Mouse (Mus musculus) lung, adult 2 months (tissue): ENCODE data around the gene Calhm1. TPM values are rescaled to one million over a fixed set of nuclear protein-coding genes. Genes with fewer than 3 reads are reported as not detected.

ENCODE experiments used
- DNase-seq: peaks from one replicate; pipeline ENCODE4 v3.0.0; 2022
- H3K4me1 ChIP-seq: fragments of 200-500 bp; 2 replicates; pipeline ENCODE4 v1.6.1; 2011; ENCODE audit warnings: low read length; ENCODE audit not compliant: control insufficient read depth, insufficient read depth
- H3K4me3 ChIP-seq: fragments of 200-500 bp; replicated peaks from 2 replicates; pipeline ENCODE3; 2011; ENCODE audit warnings: low read depth, mild to moderate bottlenecking, control low read depth, low read length; ENCODE audit errors: extremely low read depth
- CTCF ChIP-seq: fragments of 200-500 bp; IDR thresholded peaks from 2 replicates; pipeline ENCODE4 v1.5.1; 2011; ENCODE audit warnings: mild to moderate bottlenecking, low read length, control low read depth; ENCODE audit not compliant: insufficient read depth
- POLR2A ChIP-seq: fragments of 200-500 bp; IDR thresholded peaks from 2 replicates; pipeline ENCODE4 v1.6.1; 2011; ENCODE audit warnings: low read depth, mild to moderate bottlenecking, control low read depth, low read length, borderline replicate concordance; ENCODE audit errors: extremely low read depth
- WGBS: fragments of 180-500 bp; shearing (Covaris S2); methylation state at CpG from one replicate; pipeline ENCODE4 v1.1.7; 2018; 5-methylcytosine and 5-hydroxymethylcytosine counted together
- polyA plus RNA-seq: library from polyadenylated mRNA; depleted of rRNA; stranded (reverse); fragments of >200 nt; gene quantifications from 2 replicates; pipeline ENCODE4 v1.2.3, GENCODE M21; 2012

Gene Calhm1
- polyA plus RNA-seq, 1 experiment = not detected

- WGBS = 28% methylated on average over 10 of the region's 10 CpGs
- TF ChIP-seq CTCF (peak; percentile 40; the same call in 1 of the 2 replicates), POLR2A (no peak)
- Histone ChIP-seq H3K4me1 (no peaks in the 10 kb centered on the region; the same call in 1 of the 2 replicates), H3K4me3 (no peak overlapping the region)
- DNase-seq = no peak
Measured at GRCm38 (mm10) chr19:47178001-47178400, 33.9 kb upstream of the Calhm1 start.

GRCm38 (mm10) chr19:47176916-47177505 lies 33.0 kb upstream of the Calhm1 start:
- no peak for TF ChIP-seq CTCF
- TF ChIP-seq POLR2A = no peak
- no peak for DNase-seq
- Histone ChIP-seq H3K4me3 (no peak overlapping the region), H3K4me1 (no peaks in the 10 kb centered on the region; the same call in 1 of the 2 replicates)
- 82% methylated on average over 2 of the region's 2 CpGs for WGBS

GRCm38 (mm10) chr19:47175472-47175871 lies 31.4 kb upstream of the Calhm1 start:
- no peak for TF ChIP-seq POLR2A
- no peak for TF ChIP-seq CTCF
- WGBS = 51% methylated on average over 2 of the region's 2 CpGs

GRCm38 (mm10) chr19:47174515-47174914 lies 30.5 kb upstream of the Calhm1 start:
- DNase-seq = no peak

More at GRCm38 (mm10) chr19:47175472-47175871, 31.4 kb upstream of the Calhm1 start:
- Histone ChIP-seq H3K4me3 (no peak overlapping the region), H3K4me1 (no peaks in the 10 kb centered on the region; the same call in 1 of the 2 replicates)
- DNase-seq = no peak

GRCm38 (mm10) chr19:47168793-47169412 lies 24.8 kb upstream of the Calhm1 start:
- WGBS = 13% methylated on average over 11 of the region's 11 CpGs
- peak; percentile 82 for DNase-seq
- no peaks in the 10 kb centered on the region for H3K4me1 ChIP-seq
- no peak overlapping the region for H3K4me3 ChIP-seq
- TF ChIP-seq POLR2A = no peak
- peak; percentile 87 for TF ChIP-seq CTCF

More at GRCm38 (mm10) chr19:47174515-47174914, 30.5 kb upstream of the Calhm1 start:
- WGBS = 48% methylated on average over 3 of the region's 3 CpGs
- TF ChIP-seq POLR2A = no peak
- TF ChIP-seq CTCF = peak; percentile 65
- H3K4me3 ChIP-seq = no peak overlapping the region
- no peaks in the 10 kb centered on the region; the same call in 1 of the 2 replicates for H3K4me1 ChIP-seq

GRCm38 (mm10) chr19:47168223-47168622 lies 24.2 kb upstream of the Calhm1 start:
- TF ChIP-seq POLR2A (no peak), CTCF (peak; percentile 59)
- no peaks in the 10 kb centered on the region for H3K4me1 ChIP-seq
- 10% methylated on average over 13 of the region's 13 CpGs for WGBS
- DNase-seq = peak; percentile 36
- peak overlapping the region; percentile 16 for H3K4me3 ChIP-seq

- no peak for DNase-seq
- H3K4me3 ChIP-seq = no peak overlapping the region
- TF ChIP-seq CTCF = no peak
- TF ChIP-seq POLR2A = no peak
- WGBS = 50% methylated on average over 7 of the region's 7 CpGs
- H3K4me1 ChIP-seq = no peaks in the 10 kb centered on the region
Measured at GRCm38 (mm10) chr19:47167617-47168214, 23.7 kb upstream of the Calhm1 start.

GRCm38 (mm10) chr19:47166758-47167157 lies 22.7 kb upstream of the Calhm1 start:
- H3K4me1 ChIP-seq = no peaks in the 10 kb centered on the region
- H3K4me3 ChIP-seq = no peak overlapping the region
- TF ChIP-seq CTCF (no peak), POLR2A (no peak)
- 47% methylated on average over 3 of the region's 3 CpGs for WGBS
- DNase-seq = no peak

- no peaks in the 10 kb centered on the region for H3K4me1 ChIP-seq
- TF ChIP-seq POLR2A (no peak), CTCF (no peak)
Measured at GRCm38 (mm10) chr19:47163176-47163744, 19.2 kb upstream of the Calhm1 start.

GRCm38 (mm10) chr19:47161669-47162068 lies 17.6 kb upstream of the Calhm1 start:
- TF ChIP-seq POLR2A = no peak
- no peak for TF ChIP-seq CTCF
- Histone ChIP-seq H3K4me1 (no peaks in the 10 kb centered on the region), H3K4me3 (no peak overlapping the region)
- DNase-seq = no peak
- 54% methylated on average over 4 of the region's 4 CpGs for WGBS

More at GRCm38 (mm10) chr19:47163176-47163744, 19.2 kb upstream of the Calhm1 start:
- no peak overlapping the region for H3K4me3 ChIP-seq
- 91% methylated on average over 6 of the region's 6 CpGs for WGBS
- no peak for DNase-seq
